Mouse (Mus musculus): Measurements from ENCODE around the gene Plppr1. TPM values are rescaled to one million over a fixed set of nuclear protein-coding genes. Genes with fewer than 3 reads are reported as not detected.

The Plppr1 gene
- total RNA-seq (2023) = not detected in 2 replicates

DNA sequence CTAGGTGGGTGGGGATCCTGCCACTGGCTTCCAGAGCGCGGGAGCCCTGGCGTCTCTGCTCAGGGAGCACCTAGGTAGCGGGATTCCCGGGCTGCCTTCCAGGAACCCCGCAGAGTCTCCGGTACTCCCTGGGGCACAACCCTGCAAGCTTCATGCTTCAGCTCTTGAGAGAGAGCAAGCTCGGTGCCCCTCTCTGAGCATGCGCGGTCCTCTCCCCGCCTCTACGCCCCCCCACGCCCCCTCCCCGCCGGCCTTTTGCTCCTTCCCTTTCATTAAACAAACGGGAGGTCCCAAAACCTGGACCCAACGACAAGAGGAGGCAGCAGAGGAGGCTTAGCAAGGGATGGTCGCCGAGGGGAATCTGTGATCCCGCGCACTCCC lies at the start of gene Plppr1:
TSS of gene Plppr1 (plus strand) at position 253 of the 381 bp plus-strand sequence.

